Mouse (Mus musculus) embryonic facial prominence, embryonic 10.5 days (tissue): ENCODE results near the gene Ctla4. TPM values are rescaled to one million over a fixed set of nuclear protein-coding genes. Genes with fewer than 3 reads are reported as not detected.

Experiments used
- DNase-seq: peaks from one replicate; pipeline ENCODE4 v3.0.0-alpha.2; 2017; ENCODE audit warnings: low spot score
- H3K27ac ChIP-seq: fragments of 300-500 bp; sonication (generic); replicated peaks from 2 replicates; pipeline ENCODE4 v1.5.1; 2016; ENCODE audit warnings: mild to moderate bottlenecking
- H3K27me3 ChIP-seq: fragments of 300-500 bp; sonication (generic); replicated peaks from 2 replicates; pipeline ENCODE4 v1.6.1; 2016; ENCODE audit warnings: low read depth, mild to moderate bottlenecking; ENCODE audit not compliant: poor library complexity, severe bottlenecking
- H3K36me3 ChIP-seq: fragments of 300-500 bp; sonication (generic); replicated peaks from 2 replicates; pipeline ENCODE4 v1.6.1; 2016; ENCODE audit warnings: mild to moderate bottlenecking, moderate library complexity
- H3K4me1 ChIP-seq: fragments of 300-500 bp; sonication (generic); 2 replicates; pipeline ENCODE4 v1.6.1; 2016
- H3K4me3 ChIP-seq: fragments of 300-500 bp; sonication (generic); 2 replicates; pipeline ENCODE4 v1.5.1; 2016; ENCODE audit warnings: mild to moderate bottlenecking, moderate library complexity
- H3K9me3 ChIP-seq: fragments of 300-500 bp; sonication (generic); 2 replicates; pipeline ENCODE4 v1.6.1; 2016; ENCODE audit warnings: mild to moderate bottlenecking
- WGBS: fragments of 180-500 bp; shearing (Covaris S2); methylation state at CpG from one replicate; pipeline ENCODE4 v1.1.7; 2016; 5-methylcytosine and 5-hydroxymethylcytosine counted together
- polyA plus RNA-seq: library from polyadenylated mRNA; unstranded; fragments of >200 nt; fragmentation: Nextera tagmentation; extraction: Ambion mirVana; gene quantifications from 2 replicates; pipeline ENCODE4 v1.2.1, GENCODE M21; 2016

The Ctla4 gene
- polyA plus RNA-seq, 1 experiment from 2014 or later, result not detected

GRCm38 (mm10) chr1:60940023-60940422 is 53.2 kb downstream of the Ctla4 start:
- H3K4me3 ChIP-seq, result no peak overlapping the region
- H3K9me3 ChIP-seq, result no peaks in the 10 kb centered on the region
- H3K36me3 ChIP-seq, result no peaks in the 10 kb centered on the region
- DNase-seq, result no peak
- no peaks in the 10 kb centered on the region for H3K4me1 ChIP-seq
- H3K27me3 ChIP-seq, result no peaks in the 10 kb centered on the region
- H3K27ac ChIP-seq, result no peak overlapping the region
- WGBS, result 75% methylated on average over 3 of the region's 3 CpGs

- no peak overlapping the region for H3K4me3 ChIP-seq
- no peaks in the 10 kb centered on the region for H3K9me3 ChIP-seq
- WGBS, result 85% methylated on average over 1 of the region's 1 CpGs
- no peaks in the 10 kb centered on the region for H3K36me3 ChIP-seq
- H3K27ac ChIP-seq, result no peak overlapping the region
- H3K4me1 ChIP-seq, result no peaks in the 10 kb centered on the region
- H3K27me3 ChIP-seq, result no peaks in the 10 kb centered on the region
- no peak for DNase-seq
Measured at GRCm38 (mm10) chr1:60940620-60941019, 53.8 kb downstream of the Ctla4 start.

- H3K9me3 ChIP-seq, result no peaks in the 10 kb centered on the region
- no peak overlapping the region for H3K4me3 ChIP-seq
- no peaks in the 10 kb centered on the region for H3K27me3 ChIP-seq
- no peaks in the 10 kb centered on the region for H3K4me1 ChIP-seq
- no peak for DNase-seq
- WGBS, result 89% methylated on average over 5 of the region's 5 CpGs
- no peaks in the 10 kb centered on the region for H3K36me3 ChIP-seq
- no peak overlapping the region for H3K27ac ChIP-seq
Measured at GRCm38 (mm10) chr1:60941056-60942048, 54.6 kb downstream of the Ctla4 start.

- WGBS, result 76% methylated on average over 2 of the region's 2 CpGs
- Histone ChIP-seq H3K4me3 (no peak overlapping the region), H3K27me3 (no peaks in the 10 kb centered on the region), H3K4me1 (no peaks in the 10 kb centered on the region), H3K27ac (no peak overlapping the region), H3K36me3 (no peaks in the 10 kb centered on the region), H3K9me3 (no peaks in the 10 kb centered on the region)
- DNase-seq, result no peak
Measured at GRCm38 (mm10) chr1:60942921-60943320, 56.1 kb downstream of the Ctla4 start.

DNA sequence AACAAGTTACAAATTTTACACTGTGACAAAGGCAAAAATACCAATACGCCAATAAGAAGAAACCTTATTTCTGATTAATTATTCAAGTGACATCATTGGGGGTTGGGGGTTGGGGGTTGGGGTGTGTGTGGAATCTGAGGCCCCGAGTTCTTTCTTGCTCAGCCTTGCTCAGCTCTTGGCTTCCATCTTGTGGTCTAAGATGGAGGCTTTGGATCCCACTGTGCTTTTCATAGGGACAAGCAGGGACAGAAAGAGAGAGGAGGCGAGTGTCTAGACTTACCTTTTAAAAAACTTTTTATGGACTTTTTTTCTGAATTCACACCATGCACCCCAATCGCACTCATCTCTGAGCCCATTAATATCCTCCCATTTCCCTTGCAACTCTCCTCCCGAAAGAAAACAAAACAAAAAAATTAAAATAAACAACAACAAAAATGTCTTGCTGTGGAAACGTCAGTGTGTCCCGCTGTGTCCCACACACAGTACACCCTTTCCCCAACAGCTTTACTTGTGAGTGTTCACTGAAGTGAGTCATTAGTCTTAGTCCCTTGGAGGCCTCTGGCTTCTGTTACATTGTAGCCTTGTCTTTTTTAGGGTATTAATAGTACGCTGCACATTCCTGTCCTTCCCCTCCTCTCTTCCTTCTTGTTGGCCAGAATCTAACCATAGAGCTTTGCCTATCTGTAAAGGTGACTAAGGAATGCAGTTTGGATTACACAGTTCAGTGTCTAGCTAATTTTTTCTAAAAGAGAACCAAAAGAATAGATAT is 59.0 kb downstream of the Ctla4 start:
- Histone ChIP-seq H3K27me3 (no peaks in the 10 kb centered on the region), H3K9me3 (no peaks in the 10 kb centered on the region), H3K27ac (no peak overlapping the region), H3K36me3 (no peaks in the 10 kb centered on the region), H3K4me3 (no peak overlapping the region), H3K4me1 (no peaks in the 10 kb centered on the region)
- WGBS, result 86% methylated on average over 8 of the region's 8 CpGs
- no peak for DNase-seq

- H3K4me3 ChIP-seq, result no peak overlapping the region
- DNase-seq, result no peak
- 86% methylated on average over 6 of the region's 6 CpGs for WGBS
- H3K36me3 ChIP-seq, result no peaks in the 10 kb centered on the region
- no peak overlapping the region for H3K27ac ChIP-seq
- H3K4me1 ChIP-seq, result 0 out of 2 replicates have a peak, but pooled peaks cover 3% of the 10 kb centered on the region
- no peaks in the 10 kb centered on the region for H3K27me3 ChIP-seq
- no peaks in the 10 kb centered on the region for H3K9me3 ChIP-seq
Measured at GRCm38 (mm10) chr1:60948112-60948511, 61.3 kb downstream of the Ctla4 start.

DNA sequence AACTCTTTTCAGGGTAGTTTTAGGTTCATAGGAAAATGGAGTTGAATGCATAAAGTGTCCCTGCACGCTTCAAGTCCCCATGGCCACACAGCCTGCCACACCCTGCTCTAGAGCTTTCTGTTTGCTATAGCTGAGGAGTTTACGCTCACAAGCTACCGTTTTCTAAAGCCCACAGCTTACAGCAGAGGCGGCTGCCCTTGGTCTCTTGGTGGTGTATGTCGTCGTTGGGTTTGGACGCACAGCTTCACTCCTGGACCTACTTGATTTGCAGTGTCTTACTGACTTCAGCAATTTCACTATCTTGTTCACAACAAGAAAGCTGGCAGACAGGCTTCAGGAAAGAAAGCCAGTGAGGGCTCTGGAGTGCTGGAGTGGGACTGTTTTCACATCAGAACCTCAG is 66.2 kb downstream of the Ctla4 start:
- Histone ChIP-seq H3K36me3 (no peaks in the 10 kb centered on the region), H3K27me3 (no peaks in the 10 kb centered on the region), H3K9me3 (no peaks in the 10 kb centered on the region), H3K4me1 (0 out of 2 replicates have a peak, but pooled peaks cover 3% of the 10 kb centered on the region), H3K4me3 (no peak overlapping the region), H3K27ac (no peak overlapping the region)
- DNase-seq, result no peak
- WGBS, result 83% methylated on average over 7 of the region's 7 CpGs

- Histone ChIP-seq H3K27ac (no peak overlapping the region), H3K27me3 (no peaks in the 10 kb centered on the region), H3K4me1 (0 out of 2 replicates have a peak, but pooled peaks cover 3% of the 10 kb centered on the region), H3K4me3 (no peak overlapping the region), H3K9me3 (no peaks in the 10 kb centered on the region), H3K36me3 (no peaks in the 10 kb centered on the region)
- WGBS, result 95% methylated on average over 7 of the region's 7 CpGs
- no peak for DNase-seq
Measured at GRCm38 (mm10) chr1:60953686-60954085, 66.9 kb downstream of the Ctla4 start.

DNA sequence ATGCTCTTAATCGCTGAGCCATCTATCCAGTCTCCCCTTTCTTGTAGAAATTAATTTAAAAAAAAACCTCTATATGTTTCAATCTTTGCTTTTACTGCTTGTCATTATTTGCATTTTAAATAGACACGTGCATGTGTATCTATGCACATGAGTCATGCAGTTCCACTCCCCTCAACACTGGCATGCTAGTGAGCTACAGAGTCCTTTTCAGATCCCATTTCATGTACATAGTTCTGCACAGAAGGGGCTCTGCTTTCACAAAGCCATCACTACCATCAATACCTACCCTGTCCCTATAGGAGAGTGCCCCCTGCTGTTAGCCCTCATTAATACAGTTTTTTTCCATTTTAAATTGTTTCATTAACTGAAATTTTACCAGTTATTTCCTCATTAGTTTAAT is 68.0 kb downstream of the Ctla4 start:
- 69% methylated on average over 2 of the region's 2 CpGs for WGBS
- Histone ChIP-seq H3K4me3 (no peak overlapping the region), H3K27ac (no peak overlapping the region), H3K4me1 (0 out of 2 replicates have a peak, but pooled peaks cover 3% of the 10 kb centered on the region), H3K36me3 (no peaks in the 10 kb centered on the region), H3K27me3 (no peaks in the 10 kb centered on the region), H3K9me3 (no peaks in the 10 kb centered on the region)
- no peak for DNase-seq

- Histone ChIP-seq H3K27me3 (no peaks in the 10 kb centered on the region), H3K36me3 (no peaks in the 10 kb centered on the region), H3K4me3 (no peak overlapping the region), H3K27ac (no peak overlapping the region), H3K4me1 (0 out of 2 replicates have a peak, but pooled peaks cover 3% of the 10 kb centered on the region), H3K9me3 (no peaks in the 10 kb centered on the region)
- 94% methylated on average over 3 of the region's 3 CpGs for WGBS
- DNase-seq, result no peak
Measured at GRCm38 (mm10) chr1:60955186-60955585, 68.4 kb downstream of the Ctla4 start.

DNA sequence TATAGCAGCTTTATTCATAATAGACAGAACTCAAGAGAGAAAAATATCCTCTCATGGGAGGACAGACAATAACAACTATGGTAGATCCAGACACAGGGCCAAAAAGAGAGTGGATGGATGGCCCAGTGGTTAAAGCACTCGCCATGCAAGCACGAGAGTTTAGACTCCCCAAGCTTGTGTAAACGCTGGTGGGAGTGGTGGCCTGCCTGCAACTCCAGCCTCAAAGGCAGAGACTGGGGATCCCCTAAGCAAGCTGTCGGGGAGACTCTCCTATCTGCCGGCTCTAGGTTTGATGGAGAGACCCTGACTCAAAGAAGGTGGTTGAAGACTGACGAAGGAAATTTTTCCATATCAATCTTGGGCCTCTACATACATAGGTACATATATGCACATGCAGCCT is 69.4 kb downstream of the Ctla4 start:
- Histone ChIP-seq H3K36me3 (no peaks in the 10 kb centered on the region), H3K27me3 (no peaks in the 10 kb centered on the region), H3K4me1 (0 out of 2 replicates have a peak, but pooled peaks cover 3% of the 10 kb centered on the region), H3K9me3 (no peaks in the 10 kb centered on the region), H3K4me3 (no peak overlapping the region), H3K27ac (no peak overlapping the region)
- WGBS, result 86% methylated on average over 6 of the region's 6 CpGs
- no peak for DNase-seq

DNA sequence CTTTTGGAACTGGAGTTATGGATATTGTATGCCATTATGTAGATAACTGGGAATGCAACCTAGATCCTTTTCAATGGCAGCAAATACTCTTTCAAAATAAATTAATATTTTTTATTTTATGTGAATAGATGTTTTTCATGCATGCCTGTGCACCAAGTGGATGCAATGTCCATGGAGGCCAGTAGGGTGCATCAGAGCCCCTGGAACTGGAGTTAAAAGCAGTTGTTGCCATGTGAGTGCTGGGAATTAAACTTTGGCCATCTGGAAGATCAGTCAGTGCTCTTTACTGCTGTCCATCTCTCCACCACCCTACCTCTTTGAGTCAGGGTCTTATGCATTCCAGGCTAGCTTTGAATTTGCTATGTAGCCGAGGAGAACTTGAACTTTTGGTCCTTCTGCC is 71.5 kb downstream of the Ctla4 start:
- no peaks in the 10 kb centered on the region for H3K4me1 ChIP-seq
- H3K27ac ChIP-seq, result no peak overlapping the region
- no peak for DNase-seq
- no peaks in the 10 kb centered on the region for H3K9me3 ChIP-seq
- no peak overlapping the region for H3K4me3 ChIP-seq
- H3K27me3 ChIP-seq, result no peaks in the 10 kb centered on the region
- 85% methylated on average over 1 of the region's 1 CpGs for WGBS
- H3K36me3 ChIP-seq, result no peaks in the 10 kb centered on the region
